Mouse (Mus musculus): Measurements from ENCODE around the gene Ncoa1. TPM values are rescaled to one million over a fixed set of nuclear protein-coding genes. Genes with fewer than 3 reads are reported as not detected.

The Ncoa1 gene
- polyA plus RNA-seq, 1 experiment from 2014 or later = 10.4 TPM

- H3K4me2 ChIP-seq = no peak overlapping the region
- H3K9me3 ChIP-seq (replicated peaks; ENCODE audit: control insufficient read depth, low read length) = no peaks in the 10 kb centered on the region
- 82% methylated on average over 4 of the region's 4 CpGs for WGBS (ENCODE audit: insufficient replicate concordance)
- no peak for ATAC-seq (replicated peaks; ENCODE audit: insufficient number of reproducible peaks, low FRiP score, low TSS enrichment)
- no peak overlapping the region for H3K9ac ChIP-seq (ENCODE audit: low read depth, low read length)
- H3K27me3 ChIP-seq (ENCODE audit: control insufficient read depth, insufficient read depth, low read length) = no peaks in the 10 kb centered on the region
- H3K4me1 ChIP-seq (ENCODE audit: control insufficient read depth, insufficient read depth, low read length) = no peaks in the 10 kb centered on the region
- no peaks in the 10 kb centered on the region for H3K36me3 ChIP-seq (ENCODE audit: control insufficient read depth, insufficient read depth, low read length)
- no peak overlapping the region for H3K27ac ChIP-seq (ENCODE audit: low read depth, low read length)
- H3K4me3 ChIP-seq (ENCODE audit: low read depth, low read length) = no peak overlapping the region
These were observed 181.1 kb downstream of the Ncoa1 start for GRCm38 (mm10) chr12:4295881-4296280.

- Histone ChIP-seq H3K27ac (ENCODE audit: low read depth, low read length) (no peak overlapping the region), H3K4me1 (ENCODE audit: control insufficient read depth, insufficient read depth, low read length) (no peaks in the 10 kb centered on the region), H3K27me3 (ENCODE audit: control insufficient read depth, insufficient read depth, low read length) (no peaks in the 10 kb centered on the region), H3K9ac (ENCODE audit: low read depth, low read length) (no peak overlapping the region), H3K4me3 (ENCODE audit: low read depth, low read length) (no peak overlapping the region), H3K36me3 (ENCODE audit: control insufficient read depth, insufficient read depth, low read length) (no peaks in the 10 kb centered on the region), H3K9me3 (replicated peaks; ENCODE audit: control insufficient read depth, low read length) (no peaks in the 10 kb centered on the region), H3K4me2 (no peak overlapping the region)
- WGBS (ENCODE audit: insufficient replicate concordance) = 86% methylated on average over 8 of the region's 8 CpGs
- ATAC-seq (replicated peaks; ENCODE audit: insufficient number of reproducible peaks, low FRiP score, low TSS enrichment) = no peak
These were observed 181.7 kb downstream of the Ncoa1 start for GRCm38 (mm10) chr12:4295281-4295680.

GRCm38 (mm10) chr12:4293813-4294212 lies 183.2 kb downstream of the Ncoa1 start:
- Histone ChIP-seq H3K4me1 (ENCODE audit: control insufficient read depth, insufficient read depth, low read length) (no peaks in the 10 kb centered on the region), H3K27me3 (ENCODE audit: control insufficient read depth, insufficient read depth, low read length) (no peaks in the 10 kb centered on the region), H3K4me2 (no peak overlapping the region), H3K27ac (ENCODE audit: low read depth, low read length) (no peak overlapping the region), H3K36me3 (ENCODE audit: control insufficient read depth, insufficient read depth, low read length) (no peaks in the 10 kb centered on the region), H3K9ac (ENCODE audit: low read depth, low read length) (no peak overlapping the region), H3K4me3 (ENCODE audit: low read depth, low read length) (no peak overlapping the region), H3K9me3 (replicated peaks; ENCODE audit: control insufficient read depth, low read length) (no peaks in the 10 kb centered on the region)
- WGBS (ENCODE audit: insufficient replicate concordance) = 81% methylated on average over 6 of the region's 6 CpGs
- ATAC-seq (replicated peaks; ENCODE audit: insufficient number of reproducible peaks, low FRiP score, low TSS enrichment) = no peak

GRCm38 (mm10) chr12:4285186-4285585 lies 191.8 kb downstream of the Ncoa1 start:
- Histone ChIP-seq H3K4me1 (ENCODE audit: control insufficient read depth, insufficient read depth, low read length) (peaks cover 6% of the 10 kb centered on the region; the same call in 1 of the 2 replicates), H3K9me3 (replicated peaks; ENCODE audit: control insufficient read depth, low read length) (no peaks in the 10 kb centered on the region), H3K4me2 (no peak overlapping the region), H3K9ac (ENCODE audit: low read depth, low read length) (no peak overlapping the region), H3K4me3 (ENCODE audit: low read depth, low read length) (no peak overlapping the region), H3K27me3 (ENCODE audit: control insufficient read depth, insufficient read depth, low read length) (no peaks in the 10 kb centered on the region), H3K27ac (ENCODE audit: low read depth, low read length) (no peak overlapping the region), H3K36me3 (ENCODE audit: control insufficient read depth, insufficient read depth, low read length) (no peaks in the 10 kb centered on the region)
- ATAC-seq (replicated peaks; ENCODE audit: insufficient number of reproducible peaks, low FRiP score, low TSS enrichment) = no peak
- 27% methylated on average over 3 of the region's 3 CpGs for WGBS (ENCODE audit: insufficient replicate concordance)

GRCm38 (mm10) chr12:4279878-4280277 lies 197.1 kb downstream of the Ncoa1 start:
- no peak overlapping the region for H3K27ac ChIP-seq (ENCODE audit: low read depth, low read length)
- no peaks in the 10 kb centered on the region for H3K27me3 ChIP-seq (ENCODE audit: control insufficient read depth, insufficient read depth, low read length)
- no peak overlapping the region for H3K9ac ChIP-seq (ENCODE audit: low read depth, low read length)
- 77% methylated on average over 3 of the region's 3 CpGs for WGBS (ENCODE audit: insufficient replicate concordance)
- peaks cover 7% of the 10 kb centered on the region for H3K4me1 ChIP-seq (ENCODE audit: control insufficient read depth, insufficient read depth, low read length)
- no peak overlapping the region for H3K4me2 ChIP-seq
- ATAC-seq (replicated peaks; ENCODE audit: insufficient number of reproducible peaks, low FRiP score, low TSS enrichment) = no peak
- H3K9me3 ChIP-seq (replicated peaks; ENCODE audit: control insufficient read depth, low read length) = no peaks in the 10 kb centered on the region
- no peak overlapping the region for H3K4me3 ChIP-seq (ENCODE audit: low read depth, low read length)
- no peaks in the 10 kb centered on the region for H3K36me3 ChIP-seq (ENCODE audit: control insufficient read depth, insufficient read depth, low read length)

GRCm38 (mm10) chr12:4278978-4279755 lies 197.8 kb downstream of the Ncoa1 start:
- 86% methylated on average over 3 of the region's 3 CpGs for WGBS (ENCODE audit: insufficient replicate concordance)
- Histone ChIP-seq H3K9ac (ENCODE audit: low read depth, low read length) (no peak overlapping the region), H3K27me3 (ENCODE audit: control insufficient read depth, insufficient read depth, low read length) (no peaks in the 10 kb centered on the region), H3K27ac (ENCODE audit: low read depth, low read length) (no peak overlapping the region), H3K4me2 (no peak overlapping the region), H3K36me3 (ENCODE audit: control insufficient read depth, insufficient read depth, low read length) (no peaks in the 10 kb centered on the region), H3K9me3 (replicated peaks; ENCODE audit: control insufficient read depth, low read length) (no peaks in the 10 kb centered on the region), H3K4me1 (ENCODE audit: control insufficient read depth, insufficient read depth, low read length) (peaks cover 7% of the 10 kb centered on the region), H3K4me3 (ENCODE audit: low read depth, low read length) (no peak overlapping the region)
- no peak for ATAC-seq (replicated peaks; ENCODE audit: insufficient number of reproducible peaks, low FRiP score, low TSS enrichment)

GRCm38 (mm10) chr12:4271078-4271477 lies 205.9 kb downstream of the Ncoa1 start:
- Histone ChIP-seq H3K4me3 (ENCODE audit: low read depth, low read length) (no peak overlapping the region), H3K27me3 (ENCODE audit: control insufficient read depth, insufficient read depth, low read length) (no peaks in the 10 kb centered on the region), H3K4me2 (no peak overlapping the region), H3K36me3 (ENCODE audit: control insufficient read depth, insufficient read depth, low read length) (peaks cover 4% of the 10 kb centered on the region), H3K9me3 (replicated peaks; ENCODE audit: control insufficient read depth, low read length) (peaks cover 4% of the 10 kb centered on the region; the same call in 1 of the 2 replicates), H3K9ac (ENCODE audit: low read depth, low read length) (no peak overlapping the region), H3K4me1 (ENCODE audit: control insufficient read depth, insufficient read depth, low read length) (no peaks in the 10 kb centered on the region), H3K27ac (ENCODE audit: low read depth, low read length) (no peak overlapping the region)
- ATAC-seq (replicated peaks; ENCODE audit: insufficient number of reproducible peaks, low FRiP score, low TSS enrichment) = no peak
- 93% methylated on average over 6 of the region's 6 CpGs for WGBS (ENCODE audit: insufficient replicate concordance)

- no peak for ATAC-seq (replicated peaks; ENCODE audit: insufficient number of reproducible peaks, low FRiP score, low TSS enrichment)
- H3K27ac ChIP-seq (ENCODE audit: low read depth, low read length) = no peak overlapping the region
- WGBS (ENCODE audit: insufficient replicate concordance) = 91% methylated on average over 4 of the region's 4 CpGs
- H3K4me1 ChIP-seq (ENCODE audit: control insufficient read depth, insufficient read depth, low read length) = no peaks in the 10 kb centered on the region
- H3K27me3 ChIP-seq (ENCODE audit: control insufficient read depth, insufficient read depth, low read length) = no peaks in the 10 kb centered on the region
- H3K36me3 ChIP-seq (ENCODE audit: control insufficient read depth, insufficient read depth, low read length) = peaks cover 4% of the 10 kb centered on the region
- peaks cover 4% of the 10 kb centered on the region; the same call in 1 of the 2 replicates for H3K9me3 ChIP-seq (replicated peaks; ENCODE audit: control insufficient read depth, low read length)
- no peak overlapping the region for H3K4me2 ChIP-seq
- H3K9ac ChIP-seq (ENCODE audit: low read depth, low read length) = no peak overlapping the region
- H3K4me3 ChIP-seq (ENCODE audit: low read depth, low read length) = no peak overlapping the region
These were observed 209.2 kb downstream of the Ncoa1 start for GRCm38 (mm10) chr12:4267765-4268164.

Data from heart, embryonic 11.5 days (tissue).